Mouse (Mus musculus): ENCODE measurements around the gene Tmem41b.
"Not testable (repeated sequence)": the region's sequence is repeated elsewhere in the genome, so short reads cannot be mapped to it uniquely, and the experiment has no call there.

Tmem41b gene

GRCm38 (mm10) chr7:109986775-109987174 lies at the start of gene Tmem41b:
Gene Tmem41b, minus strand, starts transcription at chr7:109986929.
- DNase-seq (ENCODE audit: low read depth, low spot score): not testable (repeated sequence)

- no peak for DNase-seq (ENCODE audit: low read depth, low spot score)
These were observed 43.6 kb upstream of the Tmem41b start for GRCm38 (mm10) chr7:110030342-110030741.

GRCm38 (mm10) chr7:110028826-110029225 lies 42.1 kb upstream of the Tmem41b start:
- DNase-seq (ENCODE audit: low read depth, low spot score): peak; percentile 2

GRCm38 (mm10) chr7:110026594-110026993 lies 39.9 kb upstream of the Tmem41b start:
- no peak for DNase-seq (ENCODE audit: low read depth, low spot score)

- no peak for DNase-seq (ENCODE audit: low read depth, low spot score)
These were observed 36.8 kb upstream of the Tmem41b start for GRCm38 (mm10) chr7:110023553-110023952.

- DNase-seq (ENCODE audit: low read depth, low spot score): no peak
These were observed 32.1 kb upstream of the Tmem41b start for GRCm38 (mm10) chr7:110018631-110019482.

- peak; percentile 88 for DNase-seq (ENCODE audit: low read depth, low spot score)
These were observed 31.4 kb upstream of the Tmem41b start, which contains the start of gene Ipo7 for GRCm38 (mm10) chr7:110018117-110018630. Gene Ipo7, plus strand, starts transcription at chr7:110018274.

- no peak for DNase-seq (ENCODE audit: low read depth, low spot score)
These were observed 27.5 kb upstream of the Tmem41b start for GRCm38 (mm10) chr7:110014272-110014671.

GRCm38 (mm10) chr7:110011417-110011816 lies 24.7 kb upstream of the Tmem41b start:
- DNase-seq (ENCODE audit: low read depth, low spot score): no peak

GRCm38 (mm10) chr7:110009084-110009483 lies 22.4 kb upstream of the Tmem41b start:
- no peak for DNase-seq (ENCODE audit: low read depth, low spot score)

- DNase-seq (ENCODE audit: low read depth, low spot score): no peak
These were observed 21.8 kb upstream of the Tmem41b start for GRCm38 (mm10) chr7:110008513-110008912.

- no peak for DNase-seq (ENCODE audit: low read depth, low spot score)
These were observed 19.9 kb upstream of the Tmem41b start for GRCm38 (mm10) chr7:110006471-110007195.

GRCm38 (mm10) chr7:110005976-110006375 lies 19.2 kb upstream of the Tmem41b start:
- no peak for DNase-seq (ENCODE audit: low read depth, low spot score)

GRCm38 (mm10) chr7:110002968-110003367 lies 16.2 kb upstream of the Tmem41b start:
- no peak for DNase-seq (ENCODE audit: low read depth, low spot score)

- no peak for DNase-seq (ENCODE audit: low read depth, low spot score)
These were observed 15.4 kb upstream of the Tmem41b start for GRCm38 (mm10) chr7:110002092-110002491.

- DNase-seq (ENCODE audit: low read depth, low spot score): no peak
These were observed 11.7 kb upstream of the Tmem41b start for GRCm38 (mm10) chr7:109998388-109998787.

- no peak for DNase-seq (ENCODE audit: low read depth, low spot score)
These were observed 6.6 kb upstream of the Tmem41b start for GRCm38 (mm10) chr7:109993157-109993959.

GRCm38 (mm10) chr7:109991286-109991685 lies 4.6 kb upstream of the Tmem41b start:
- no peak for DNase-seq (ENCODE audit: low read depth, low spot score)

- DNase-seq (ENCODE audit: low read depth, low spot score): peak; percentile 99
These were observed 528 bp downstream of the Tmem41b start for GRCm38 (mm10) chr7:109986133-109986669.

GRCm38 (mm10) chr7:109985661-109986132 lies 1.0 kb downstream of the Tmem41b start:
- no peak for DNase-seq (ENCODE audit: low read depth, low spot score)

GRCm38 (mm10) chr7:109984608-109985007 lies 2.1 kb downstream of the Tmem41b start:
- DNase-seq (ENCODE audit: low read depth, low spot score): not testable (repeated sequence)

Measured in telencephalon, adult 2 months (tissue).